Mouse (Mus musculus): ENCODE data around the gene Tut1. TPM values are rescaled to one million over a fixed set of nuclear protein-coding genes. Genes with fewer than 3 reads are reported as not detected.

Tut1 gene
- polyA plus RNA-seq, 1 experiment from 2014 or later: 24.6 TPM

DNA sequence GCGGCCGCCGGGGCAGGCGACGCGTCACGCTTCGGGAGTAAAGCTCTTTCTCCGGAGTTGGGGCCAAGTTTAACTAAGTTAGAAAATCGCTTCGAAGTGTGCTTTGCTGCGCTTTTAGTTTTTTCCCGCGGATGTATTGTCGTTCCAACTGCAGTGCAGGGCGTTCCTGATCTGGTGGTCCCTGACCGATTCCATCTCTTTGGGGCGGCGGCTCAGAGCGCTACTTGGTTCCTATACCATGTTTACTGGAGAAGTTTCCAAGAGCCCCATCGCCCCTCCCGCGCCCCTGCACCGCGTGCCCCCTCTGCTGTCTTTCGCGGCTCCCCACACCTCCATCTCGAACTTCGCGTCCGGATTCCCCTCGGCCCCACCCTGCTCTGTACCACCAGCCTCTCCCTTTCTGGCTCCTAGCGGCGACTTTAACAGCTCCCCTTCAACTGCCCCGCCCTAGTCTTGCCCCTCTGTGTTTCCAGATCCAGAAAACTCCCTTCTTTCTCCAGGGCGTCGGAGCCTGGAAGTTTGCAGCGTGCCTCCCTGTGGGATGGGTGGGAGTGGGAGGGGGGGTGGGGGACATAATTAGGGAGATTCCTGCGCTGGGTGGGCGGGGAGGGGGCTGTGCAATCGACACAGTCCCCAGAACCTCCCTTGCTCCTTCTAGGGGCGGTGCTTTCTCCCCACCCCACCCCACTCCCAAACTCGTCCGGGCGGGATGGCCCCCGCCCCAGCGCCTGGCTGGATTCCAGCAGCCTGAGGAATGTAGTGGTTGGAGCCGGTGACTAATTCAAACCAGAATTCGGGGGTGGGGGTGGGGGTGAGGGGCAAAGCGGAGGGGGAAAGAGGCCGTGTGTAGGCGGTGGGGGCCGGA, 36.2 kb downstream of the Tut1 start:
- TF ChIP-seq CTCF (IDR thresholded peaks at IDR 0.05): no peak
- in situ Hi-C loops (cut with MboI; ENCODE audit: low pct_unique_long_range_greater_than_20kb): loop anchor here (5.0 kb wide), 1 partner anchor 88 kb away; no protein-coding TSS in a partner anchor
- DNase-seq (ENCODE audit: low read depth, low spot score) (no peak), ATAC-seq (peak; percentile 56)
- CTCF ChIA-PET: interaction anchor here (3.7 kb wide), 1 partner anchor 93 kb away, joined by 32 read pairs; no protein-coding TSS in a partner anchor
- no peaks in the 10 kb centered on the region for H3K27me3 ChIP-seq
- POLR2A ChIA-PET: interaction anchor here (1.0 to 4.6 kb wide), 7 partner anchors 12 to 277 kb away, joined by 3 to 19 read pairs (median 3); no protein-coding TSS in a partner anchor

DNA sequence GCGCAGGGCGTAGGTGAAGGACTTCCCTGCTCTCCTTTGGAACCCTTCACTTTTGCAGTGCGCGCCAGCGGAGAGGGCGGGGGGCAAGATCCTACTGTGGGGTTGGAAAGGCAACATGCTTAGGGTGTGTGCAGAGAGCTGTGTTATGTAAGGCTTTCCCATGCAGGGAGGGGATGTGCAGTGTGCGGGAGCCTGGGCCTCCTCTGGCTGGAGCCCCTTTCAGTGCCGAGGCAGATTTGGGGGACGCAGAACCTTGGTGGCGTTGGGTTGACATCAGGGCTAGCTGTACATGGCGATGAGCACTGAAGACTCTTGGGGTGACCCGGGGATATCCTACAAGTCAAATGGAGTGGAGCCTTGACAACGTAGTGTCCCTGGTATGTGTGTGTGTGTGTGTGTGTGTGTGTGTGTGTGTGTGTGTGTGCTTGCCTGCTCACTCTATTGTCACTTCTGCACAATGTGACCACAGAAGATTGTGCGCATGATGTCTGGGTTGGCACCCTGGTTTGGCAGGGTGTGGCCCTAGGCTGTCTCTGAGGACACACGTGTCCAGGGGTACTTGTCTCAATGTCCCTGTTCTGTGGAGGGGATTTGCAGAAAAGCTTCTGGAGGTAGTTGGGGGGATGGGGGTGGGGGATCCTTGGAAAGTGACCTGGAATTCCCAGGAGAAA, 36.9 kb downstream of the Tut1 start:
- ATAC-seq (peak; percentile 1), DNase-seq (ENCODE audit: low read depth, low spot score) (no peak)
- ChIA-PET CTCF (interaction anchor here (3.3 to 3.7 kb wide), 3 partner anchors 88 to 119 kb away, joined by 19 to 35 read pairs (median 32); no protein-coding TSS in a partner anchor), POLR2A (interaction anchor here (0.6 to 4.6 kb wide), 9 partner anchors 10 to 91 kb away, joined by 3 to 19 read pairs (median 5); no protein-coding TSS in a partner anchor)
- H3K27me3 ChIP-seq: no peaks in the 10 kb centered on the region
- TF ChIP-seq CTCF (IDR thresholded peaks at IDR 0.05): no peak
- in situ Hi-C loops (cut with MboI; ENCODE audit: low pct_unique_long_range_greater_than_20kb): loop anchor here (5.0 kb wide), 1 partner anchor 87 kb away; no protein-coding TSS in a partner anchor

GRCm38 (mm10) chr19:8991245-8991870, 37.7 kb downstream of the Tut1 start:
- no peak for TF ChIP-seq CTCF (IDR thresholded peaks at IDR 0.05)
- CTCF ChIA-PET: interaction anchor here (1.2 to 3.7 kb wide), 12 partner anchors 8 to 118 kb away, joined by 3 to 35 read pairs (median 7); no protein-coding TSS in a partner anchor
- no peak for ATAC-seq

GRCm38 (mm10) chr19:8991871-8992735, 38.5 kb downstream of the Tut1 start:
- in situ Hi-C loops (cut with MboI; ENCODE audit: low pct_unique_long_range_greater_than_20kb): loop anchor here (5.0 kb wide), 1 partner anchor 85 kb away; no protein-coding TSS in a partner anchor
- ATAC-seq (no peak), DNase-seq (ENCODE audit: low read depth, low spot score) (no peak)
- TF ChIP-seq CTCF (IDR thresholded peaks at IDR 0.05): no peak
- ChIA-PET CTCF (interaction anchor here (0.8 to 3.7 kb wide), 17 partner anchors 8 to 117 kb away, joined by 3 to 35 read pairs (median 4); no protein-coding TSS in a partner anchor), POLR2A (interaction anchor here (0.6 to 4.6 kb wide), 9 partner anchors 8 to 116 kb away, joined by 3 to 19 read pairs (median 5); no protein-coding TSS in a partner anchor)
- H3K27me3 ChIP-seq: no peaks in the 10 kb centered on the region

More at GRCm38 (mm10) chr19:8991245-8991870, 37.7 kb downstream of the Tut1 start:
- no peaks in the 10 kb centered on the region for H3K27me3 ChIP-seq
- no peak for DNase-seq (ENCODE audit: low read depth, low spot score)
- in situ Hi-C loops (cut with MboI; ENCODE audit: low pct_unique_long_range_greater_than_20kb): loop anchor here (5.0 kb wide), 1 partner anchor 86 kb away; no protein-coding TSS in a partner anchor
- POLR2A ChIA-PET: interaction anchor here (0.9 to 4.6 kb wide), 7 partner anchors 8 to 117 kb away, joined by 3 to 19 read pairs (median 6); no protein-coding TSS in a partner anchor

DNA sequence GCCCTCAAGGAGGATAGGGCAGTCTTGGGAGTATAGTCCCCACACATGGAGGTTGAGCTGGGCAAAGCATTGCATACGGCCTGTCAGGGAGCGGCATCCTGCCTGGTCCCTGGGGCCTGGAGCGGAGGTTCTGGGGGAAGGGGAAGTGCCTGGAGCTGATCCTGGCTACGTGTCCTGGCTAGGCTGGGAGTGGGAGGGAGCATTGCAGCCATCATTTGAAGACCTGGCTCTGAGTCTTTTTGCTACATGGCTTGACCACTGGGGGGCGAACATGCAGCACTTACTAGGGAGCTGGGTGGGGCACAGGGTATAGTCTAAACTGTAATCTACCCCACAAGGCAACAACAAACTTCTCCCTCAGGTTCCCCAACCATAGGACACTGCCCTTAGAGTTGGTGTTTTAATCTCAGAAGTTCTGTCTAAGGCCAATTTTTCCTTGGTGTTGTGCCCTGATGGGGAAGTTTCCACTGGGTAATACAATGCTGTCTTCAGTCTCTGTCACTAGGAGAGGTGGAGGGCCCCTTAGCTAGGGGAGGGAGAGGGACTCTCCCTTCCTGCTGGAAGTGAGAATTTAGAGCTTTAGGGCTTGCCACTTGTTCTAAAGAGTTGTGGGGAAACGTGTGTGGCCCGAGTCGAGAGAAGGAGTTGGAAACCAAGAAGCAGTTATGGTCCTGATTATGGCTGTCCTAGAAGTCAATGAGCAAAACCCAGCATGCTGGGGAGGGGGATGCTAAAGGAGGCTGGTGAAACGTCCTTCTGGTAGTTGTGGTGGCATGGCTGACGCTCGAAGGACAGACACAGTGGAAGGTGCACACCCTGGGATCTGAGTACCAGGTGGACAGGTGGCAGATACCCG, 39.4 kb downstream of the Tut1 start:
- ChIA-PET POLR2A (interaction anchor here (0.7 to 4.6 kb wide), 8 partner anchors 9 to 116 kb away, joined by 3 to 19 read pairs (median 5); no protein-coding TSS in a partner anchor), CTCF (interaction anchor here (0.8 to 3.7 kb wide), 16 partner anchors 9 to 116 kb away, joined by 3 to 35 read pairs (median 5); no protein-coding TSS in a partner anchor)
- no peak for DNase-seq (ENCODE audit: low read depth, low spot score)
- ATAC-seq: peak; percentile 18
- in situ Hi-C loops (cut with MboI; ENCODE audit: low pct_unique_long_range_greater_than_20kb): loop anchor here (5.0 kb wide), 1 partner anchor 84 kb away; no protein-coding TSS in a partner anchor
- no peak for TF ChIP-seq CTCF (IDR thresholded peaks at IDR 0.05)
- H3K27me3 ChIP-seq: no peaks in the 10 kb centered on the region

DNA sequence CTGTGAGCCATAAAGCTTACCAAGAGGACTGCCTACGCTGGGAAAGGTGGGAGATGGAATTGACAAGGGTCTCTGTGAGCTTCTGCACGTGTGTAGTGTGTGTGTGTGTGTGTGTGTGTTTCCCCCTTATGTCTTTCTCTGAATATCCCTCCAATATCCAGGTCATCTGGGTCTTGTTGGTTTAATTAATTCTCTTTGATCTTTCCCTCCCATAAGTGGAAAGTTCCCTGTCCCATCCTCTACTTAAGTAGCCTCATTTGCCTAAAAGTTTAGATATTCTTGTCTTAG, 39.9 kb downstream of the Tut1 start:
- no peaks in the 10 kb centered on the region for H3K27me3 ChIP-seq
- ChIA-PET POLR2A (interaction anchor here (1.0 to 4.6 kb wide), 3 partner anchors 10 to 84 kb away, joined by 3 to 19 read pairs (median 10); no protein-coding TSS in a partner anchor), CTCF (interaction anchor here (0.9 to 3.7 kb wide), 6 partner anchors 10 to 116 kb away, joined by 3 to 35 read pairs (median 15); no protein-coding TSS in a partner anchor)
- in situ Hi-C loops (cut with MboI; ENCODE audit: low pct_unique_long_range_greater_than_20kb): loop anchor here (5.0 kb wide), 1 partner anchor 84 kb away; no protein-coding TSS in a partner anchor
- DNase-seq (ENCODE audit: low read depth, low spot score): no peak
- no peak for TF ChIP-seq CTCF (IDR thresholded peaks at IDR 0.05)
- ATAC-seq: no peak

DNA sequence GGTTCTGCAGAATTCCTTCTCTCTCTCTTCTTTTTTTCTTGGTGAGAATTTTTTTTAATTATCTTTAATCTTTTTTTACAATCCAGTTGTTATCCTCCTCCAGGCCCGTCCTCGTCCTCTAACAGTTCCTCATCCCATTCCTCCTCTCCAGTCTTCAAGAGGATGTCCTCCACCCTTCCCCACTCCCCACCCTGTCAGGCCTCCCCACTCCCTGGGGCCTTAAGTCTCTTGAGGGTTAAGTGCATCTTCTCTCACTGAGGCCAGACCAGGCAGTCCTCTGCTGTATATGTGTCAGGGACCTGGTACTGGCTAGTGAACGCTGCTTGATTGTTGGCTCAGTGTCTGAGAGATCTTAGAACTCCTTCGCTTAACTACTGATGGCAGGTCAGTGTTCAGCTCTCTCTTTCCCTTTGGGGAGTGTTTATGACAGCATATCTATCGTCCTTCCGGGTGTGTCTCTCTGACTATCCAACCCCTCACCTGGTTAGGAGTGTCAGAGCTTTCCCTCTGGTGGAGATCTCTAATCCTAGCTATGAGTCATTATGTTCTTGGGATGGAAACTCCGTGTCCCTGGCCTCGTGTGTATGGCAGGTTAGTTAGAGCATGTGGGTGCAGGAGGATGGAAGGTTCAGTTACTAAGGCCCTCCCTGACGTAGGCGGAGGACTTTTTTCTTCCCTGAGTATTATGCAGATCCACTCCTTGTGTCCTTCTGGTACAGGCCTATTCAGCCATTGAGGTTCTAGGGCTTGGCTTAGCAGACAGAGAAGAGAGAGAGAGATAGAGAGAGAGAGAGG, 41.4 kb downstream of the Tut1 start:
- in situ Hi-C loops (cut with MboI; ENCODE audit: low pct_unique_long_range_greater_than_20kb): loop anchor here (5.0 kb wide), 1 partner anchor 82 kb away; no protein-coding TSS in a partner anchor
- no peak for ATAC-seq
- no peaks in the 10 kb centered on the region for H3K27me3 ChIP-seq
- no peak for TF ChIP-seq CTCF (IDR thresholded peaks at IDR 0.05)
- ChIA-PET CTCF (interaction anchor here (0.9 to 5.6 kb wide), 4 partner anchors 21 to 117 kb away, joined by 3 to 30 read pairs (median 4); no protein-coding TSS in a partner anchor), POLR2A (no interaction called here)
- DNase-seq (ENCODE audit: low read depth, low spot score): no peak

Measured in Patski (cell line).